Mouse (Mus musculus): ENCODE data around the gene Adgrl2.

GRCm38 (mm10) chr3:148867618-148868017 is 122.7 kb downstream of the Adgrl2 start:
- TF ChIP-seq ZC3H11A (IDR thresholded peaks at IDR 0.05; ENCODE audit: borderline replicate concordance, low read depth, low read length): no peak
- TF ChIP-seq MAFK (IDR thresholded peaks at IDR 0.05; ENCODE audit: insufficient read depth, low read depth, low read length): no peak
- TF ChIP-seq HCFC1 (IDR thresholded peaks at IDR 0.05; ENCODE audit: borderline replicate concordance, insufficient read depth, low read length): no peak
- no peak for TF ChIP-seq CHD2 (IDR thresholded peaks at IDR 0.05; ENCODE audit: low read depth, low read length)
- TF ChIP-seq ZNF384 (IDR thresholded peaks at IDR 0.05; ENCODE audit: low read depth, low read length): no peak

All from ES-E14 (cell line).